Mouse (Mus musculus) retina, adult 2 months (tissue): Measurements from ENCODE around the gene Kcnab1.
A peak's percentile ranks its signal among the peaks of the same experiment; 100 is the strongest.

Source experiments
- DNase-seq: peaks from one replicate; pipeline ENCODE4 v3.0.0-alpha.2; 2012; ENCODE audit warnings: low read depth, low spot score

Gene Kcnab1

DNA sequence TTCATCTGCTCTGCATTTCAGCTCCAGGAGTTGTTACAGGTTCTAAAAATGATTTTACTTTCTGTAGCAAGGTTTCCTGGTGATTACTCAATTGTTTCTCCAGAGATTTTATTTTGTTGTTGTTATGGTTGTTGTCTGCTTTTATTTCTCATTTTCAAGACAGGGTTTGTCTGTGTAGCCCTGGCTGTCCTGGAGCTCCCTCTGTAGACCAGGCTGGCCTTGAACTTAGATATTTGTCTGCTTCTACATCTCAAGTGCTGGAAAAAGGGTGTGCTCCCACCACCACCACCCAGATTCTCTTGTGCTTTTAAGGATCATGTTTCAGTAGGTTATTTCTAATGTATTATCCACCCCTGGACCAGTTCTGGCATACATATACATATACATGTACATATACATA, 207.6 kb downstream of the Kcnab1 start:
- no peak for DNase-seq

GRCm38 (mm10) chr3:65317876-65318537, 208.8 kb downstream of the Kcnab1 start:
- peak; percentile 23 for DNase-seq

DNA sequence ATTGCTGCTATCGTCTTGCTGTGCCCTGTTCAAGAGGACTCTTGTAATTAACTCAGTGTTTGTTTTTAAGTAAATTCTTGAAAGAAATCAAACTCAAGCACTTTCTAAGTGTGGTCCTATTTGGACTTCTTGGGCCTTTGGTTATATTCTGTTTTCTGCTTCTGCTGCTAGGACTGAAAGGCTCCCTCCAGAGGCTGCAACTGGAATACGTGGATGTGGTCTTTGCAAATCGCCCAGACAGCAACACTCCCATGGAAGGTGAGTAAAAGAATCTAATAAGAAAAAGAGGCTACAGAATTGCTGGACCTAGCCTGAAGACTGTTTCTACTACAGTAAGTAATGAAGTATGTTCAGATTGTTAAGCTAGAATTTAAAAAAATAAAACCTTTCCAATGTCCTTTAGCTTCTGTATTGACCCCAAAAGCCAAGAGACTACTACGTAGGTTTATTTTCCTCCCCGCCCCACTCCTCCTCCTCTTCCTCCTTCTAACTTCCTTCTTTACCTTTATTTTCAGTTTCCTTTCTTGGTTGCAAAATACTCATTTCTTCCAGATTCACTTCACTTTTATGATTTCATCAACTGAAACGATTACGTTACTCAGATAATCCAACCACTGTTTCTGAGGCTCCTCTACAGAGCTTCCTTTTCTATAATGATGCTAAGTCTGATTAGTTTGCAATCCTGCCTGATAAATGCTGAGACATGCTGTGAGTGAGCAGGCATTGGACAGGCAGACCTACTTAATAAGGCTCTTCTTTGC, 210.2 kb downstream of the Kcnab1 start:
- no peak for DNase-seq

DNA sequence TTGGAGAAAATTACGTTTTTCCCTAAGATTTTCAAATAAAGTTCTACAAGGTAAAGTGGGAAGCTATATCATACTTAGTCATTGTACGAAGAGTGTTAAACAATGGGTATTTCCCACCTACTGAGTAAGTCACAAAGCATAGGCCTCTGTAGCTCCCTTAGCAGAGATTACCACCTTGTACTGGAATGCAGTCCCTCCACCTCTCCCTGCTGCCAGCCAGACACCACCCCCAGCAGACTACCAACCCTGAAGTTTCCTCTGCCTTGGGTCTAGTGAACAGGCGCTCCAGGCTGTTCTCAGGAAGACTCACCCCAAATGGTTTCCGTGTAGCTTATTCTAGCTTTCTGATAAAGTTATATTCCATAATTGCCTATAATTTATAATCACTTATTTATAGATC, 211.8 kb downstream of the Kcnab1 start:
- no peak for DNase-seq

- DNase-seq, result no peak
Measured at GRCm38 (mm10) chr3:65321981-65322779, 213.0 kb downstream of the Kcnab1 start.

DNA sequence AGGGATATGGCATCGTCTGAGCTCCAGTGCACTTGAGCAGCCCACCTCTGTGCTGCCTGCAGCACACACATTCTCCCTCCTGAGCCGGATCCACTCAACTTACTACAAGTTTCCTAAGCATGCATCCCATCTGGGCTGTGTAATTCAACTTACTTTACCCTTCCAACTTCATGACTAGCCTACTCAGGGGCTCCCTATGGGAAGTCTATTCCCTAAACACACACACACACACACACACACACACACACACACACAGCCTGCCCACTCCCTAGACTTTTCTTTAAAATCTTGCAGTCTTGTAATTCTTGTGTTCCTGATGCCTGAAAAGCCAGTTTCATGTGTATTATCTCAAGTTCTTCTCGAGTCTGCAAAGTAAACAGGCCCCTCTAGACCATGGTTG, 216.1 kb downstream of the Kcnab1 start:
- no peak for DNase-seq

GRCm38 (mm10) chr3:65328814-65329213, 219.6 kb downstream of the Kcnab1 start:
- DNase-seq, result no peak

DNA sequence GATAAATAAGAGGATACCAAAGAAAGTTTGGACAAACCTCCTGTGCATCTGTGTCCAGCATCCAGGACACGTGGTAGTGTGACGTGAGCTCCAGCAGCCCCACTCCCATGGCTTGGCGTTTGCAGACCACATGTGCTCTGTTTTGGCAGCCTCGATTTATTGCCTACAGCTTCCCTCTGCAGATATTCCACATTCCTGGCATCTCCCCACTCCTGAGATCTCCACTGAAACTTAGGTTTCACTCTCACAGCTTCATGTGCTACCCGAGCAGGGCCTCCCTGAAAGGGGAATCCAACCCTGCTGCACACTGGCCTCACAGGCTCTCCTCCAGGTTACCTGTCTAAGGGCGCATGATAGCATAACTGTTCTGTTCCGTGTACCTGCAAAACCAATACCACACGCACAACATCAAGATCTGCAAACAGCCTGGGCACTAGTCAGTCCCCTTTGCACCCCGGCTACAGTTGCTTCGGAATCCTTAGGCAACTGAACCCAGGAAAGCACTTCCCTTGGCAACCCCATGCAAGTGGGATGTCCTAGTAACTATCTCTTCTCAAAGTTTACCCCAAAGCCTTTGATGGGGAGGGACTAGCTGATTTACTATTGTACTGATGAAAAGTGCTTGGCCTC, 228.8 kb downstream of the Kcnab1 start:
- no peak for DNase-seq

GRCm38 (mm10) chr3:65340173-65340951, 231.2 kb downstream of the Kcnab1 start:
- DNase-seq, result no peak

- no peak for DNase-seq
Measured at GRCm38 (mm10) chr3:65346176-65346575, 237.0 kb downstream of the Kcnab1 start.

DNA sequence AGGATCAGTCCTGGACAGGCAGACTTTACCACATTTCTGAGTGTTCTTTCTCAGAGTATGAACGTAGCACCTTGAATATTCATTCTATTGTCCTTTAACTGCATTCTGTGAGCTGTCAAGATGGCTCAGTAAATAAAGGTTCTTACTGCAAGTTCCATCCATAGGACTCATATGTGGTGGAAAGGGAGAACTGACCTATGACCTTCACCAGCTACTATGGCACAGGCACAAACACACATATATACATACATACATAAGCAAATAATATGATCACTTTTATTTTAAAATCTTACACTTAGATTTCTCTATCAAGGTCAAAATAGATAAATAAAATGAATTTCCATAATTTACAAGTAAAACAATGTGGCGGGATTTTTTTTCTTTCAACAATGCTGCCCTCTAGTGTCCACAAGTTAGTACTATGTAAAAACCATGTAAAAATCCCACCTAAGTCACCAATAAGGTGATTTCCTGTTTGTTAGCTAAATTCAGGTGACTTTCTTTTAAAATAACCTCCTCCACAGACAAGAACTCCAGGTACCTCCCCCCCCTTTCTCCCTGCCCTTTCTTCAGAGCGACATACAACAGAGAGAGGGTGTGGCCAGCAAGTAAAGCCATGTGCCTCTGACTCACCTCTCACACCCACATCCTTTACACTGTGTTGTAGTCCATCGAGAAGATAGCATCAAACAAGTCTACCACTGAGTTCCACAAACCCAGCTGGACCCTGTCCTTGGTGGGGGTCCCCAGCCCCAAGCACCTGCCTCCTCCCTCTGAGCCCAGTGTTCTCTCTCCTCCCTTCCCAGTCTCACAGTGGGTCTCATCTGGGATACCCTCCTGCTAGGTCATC, 243.3 kb downstream of the Kcnab1 start:
- peak; percentile 11 for DNase-seq

DNA sequence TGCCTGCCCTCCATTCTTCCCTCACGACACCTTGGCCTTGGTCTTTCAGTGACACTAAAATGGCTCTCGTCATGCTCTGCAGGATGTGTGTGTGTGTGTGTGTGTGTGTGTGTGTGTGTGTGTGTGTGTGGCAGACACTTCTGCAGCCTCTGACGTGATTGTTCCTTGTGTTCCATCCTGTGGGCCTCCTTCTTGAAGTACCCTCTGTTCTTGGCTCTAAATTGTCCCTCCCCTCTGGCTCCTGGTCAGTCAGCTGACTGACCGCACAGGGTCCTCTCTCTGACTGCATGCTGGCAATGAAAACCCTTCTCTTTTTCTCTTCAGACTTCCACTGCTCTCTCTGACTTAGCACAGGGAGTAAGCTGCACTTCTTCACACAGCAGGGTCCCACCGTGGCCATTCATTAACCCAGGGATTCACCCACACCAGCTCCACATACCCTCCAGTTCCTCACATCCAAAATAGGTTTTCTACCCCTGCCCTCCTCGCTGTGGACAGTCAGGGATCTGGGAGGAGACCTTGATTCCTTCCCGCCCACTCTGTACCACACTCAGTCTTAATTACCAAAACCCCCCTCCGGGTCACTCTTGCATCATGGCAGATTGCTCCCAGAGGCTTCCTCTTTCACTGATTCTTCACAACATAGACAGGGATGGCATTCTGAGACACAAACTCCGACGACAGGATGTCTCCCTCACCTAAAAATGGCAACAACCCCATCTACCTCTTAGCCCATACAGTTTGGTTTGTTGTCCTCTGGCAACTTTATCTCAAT, 244.3 kb downstream of the Kcnab1 start:
- DNase-seq, result no peak

- no peak for DNase-seq
Measured at GRCm38 (mm10) chr3:65355479-65355878, 246.3 kb downstream of the Kcnab1 start.

GRCm38 (mm10) chr3:65358275-65358674, 249.1 kb downstream of the Kcnab1 start:
- no peak for DNase-seq

- DNase-seq, result no peak
Measured at GRCm38 (mm10) chr3:65358841-65359240, 249.7 kb downstream of the Kcnab1 start.

DNA sequence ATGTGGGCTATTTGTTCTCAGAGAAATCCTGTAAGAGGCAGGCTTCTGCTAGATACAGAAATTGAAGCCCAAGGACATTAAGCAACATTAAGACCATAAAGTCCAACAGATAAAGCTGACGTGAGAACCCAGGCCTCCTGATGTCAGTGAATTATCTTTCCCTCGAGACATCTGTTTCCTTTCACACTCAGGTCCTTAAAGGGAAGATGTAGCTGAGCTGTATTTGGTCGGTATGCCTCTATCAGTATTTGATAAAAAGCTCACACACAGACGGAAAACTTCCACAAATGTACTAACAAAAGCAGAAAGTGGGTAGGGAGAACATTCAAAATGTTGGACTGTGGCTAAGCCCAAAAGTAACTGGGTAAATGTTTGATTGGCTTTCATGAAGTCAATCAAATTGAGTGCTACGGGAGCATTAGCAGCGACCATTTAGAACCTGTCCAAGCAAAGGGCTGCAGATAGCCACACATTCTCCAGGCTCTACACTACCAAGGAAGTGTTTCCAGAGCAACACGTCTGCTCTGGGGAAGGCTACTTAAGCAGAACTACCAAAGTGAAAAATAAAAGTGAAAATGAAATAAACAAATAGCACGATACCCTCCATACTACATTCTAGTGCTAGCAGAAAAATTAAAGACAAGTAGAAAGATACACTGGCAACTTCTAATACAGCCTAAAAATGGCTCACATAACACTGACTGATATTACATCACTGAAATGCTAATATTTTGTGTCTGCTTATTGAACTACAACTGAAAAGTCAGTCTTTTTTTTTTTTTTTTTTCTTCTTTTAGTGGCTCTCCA, 251.2 kb downstream of the Kcnab1 start:
- no peak for DNase-seq

- DNase-seq, result no peak
Measured at GRCm38 (mm10) chr3:65363438-65363837, 254.3 kb downstream of the Kcnab1 start.

- DNase-seq, result no peak
Measured at GRCm38 (mm10) chr3:65365184-65365583, 256.0 kb downstream of the Kcnab1 start.
